Mouse (Mus musculus) CD4-positive, CD25-positive, alpha-beta regulatory T cell, adult 2 months (primary cell): ENCODE measurements around the gene Wipi1.

Experiments used
- DNase-seq: peaks from one replicate; pipeline ENCODE4 v3.0.0-alpha.2; 2012; ENCODE audit warnings: low read depth, low spot score

The Wipi1 gene

GRCm38 (mm10) chr11:109539290-109539689 lies 72.5 kb downstream of the Wipi1 start:
- no peak for DNase-seq

- no peak for DNase-seq
Observed at GRCm38 (mm10) chr11:109536939-109537338, 74.8 kb downstream of the Wipi1 start.

GRCm38 (mm10) chr11:109535966-109536365 lies 75.8 kb downstream of the Wipi1 start:
- no peak for DNase-seq

GRCm38 (mm10) chr11:109530030-109530429 lies 81.7 kb downstream of the Wipi1 start:
- DNase-seq: no peak

- no peak for DNase-seq
Observed at GRCm38 (mm10) chr11:109525571-109525970, 86.2 kb downstream of the Wipi1 start.

- DNase-seq: no peak
Observed at GRCm38 (mm10) chr11:109524869-109525268, 86.9 kb downstream of the Wipi1 start.
